Mouse (Mus musculus) lung, adult 10 weeks (tissue): ENCODE results near the gene Olfr845. TPM values are rescaled to one million over a fixed set of nuclear protein-coding genes. Genes with fewer than 3 reads are reported as not detected.

Source experiments
- polyA plus RNA-seq: library from polyadenylated mRNA; stranded (reverse); fragments of 350-450 nt; fragmentation: Illumina TruSeq; extraction: RNeasy Lipid Tissue Mini Kit (QIAGEN cat#74804); gene quantifications from one replicate; pipeline ENCODE4 v1.2.3, GENCODE M21; 2014; ENCODE audit warnings: low read depth, low replicate concordance; ENCODE audit not compliant: insufficient read depth

Gene Olfr845
- not detected for polyA plus RNA-seq

DNA sequence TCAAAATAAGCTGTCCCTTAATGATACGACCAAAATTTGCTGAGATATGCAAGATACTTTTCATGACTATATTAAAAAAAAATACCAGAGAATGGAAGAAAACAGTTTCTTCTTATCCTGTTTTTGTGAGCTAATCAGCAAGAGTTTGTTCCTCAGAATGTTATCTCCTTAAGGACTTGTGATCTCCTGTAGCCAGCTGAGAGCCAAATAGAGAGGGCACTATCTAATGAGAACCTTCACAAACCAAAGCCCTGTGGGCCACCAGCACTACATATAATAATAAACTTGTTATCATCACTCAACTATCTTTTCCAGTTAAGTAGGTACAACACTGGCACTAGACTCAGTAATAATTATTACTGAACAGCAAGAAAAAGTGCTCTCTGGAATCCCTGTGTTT lies at the start of gene Olfr845:
Olfr845 (plus strand) TSS at position 301 of the 400 bp plus-strand sequence.

GRCm38 (mm10) chr9:19316047-19316446 lies 20.2 kb upstream of the Olfr845 start, which contains the start of gene Olfr844:
TSS of gene Olfr844 (plus strand) at chr9:19316347.

DNA sequence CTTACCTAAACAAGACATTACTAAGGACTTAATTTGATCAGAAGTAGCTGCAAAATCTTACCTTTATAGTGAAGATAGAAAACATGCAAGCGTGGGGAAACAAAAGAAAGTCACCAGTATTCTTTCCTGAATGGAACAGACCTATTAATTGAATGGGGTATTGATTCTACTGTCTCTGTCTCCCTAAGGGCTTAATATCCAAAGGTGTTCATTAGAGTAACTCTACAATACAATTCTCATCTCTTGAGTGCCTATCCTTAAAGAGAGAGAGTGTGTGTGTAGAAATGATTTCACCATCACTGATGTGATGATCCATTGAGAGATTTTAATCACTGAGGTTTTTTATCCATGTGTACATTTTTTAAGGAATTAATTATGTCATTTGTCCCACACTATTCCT lies 27.6 kb downstream of the Olfr845 start, which contains the start of gene Olfr846:
Olfr846 (minus strand) TSS at position 101 of the 400 bp plus-strand sequence.

DNA sequence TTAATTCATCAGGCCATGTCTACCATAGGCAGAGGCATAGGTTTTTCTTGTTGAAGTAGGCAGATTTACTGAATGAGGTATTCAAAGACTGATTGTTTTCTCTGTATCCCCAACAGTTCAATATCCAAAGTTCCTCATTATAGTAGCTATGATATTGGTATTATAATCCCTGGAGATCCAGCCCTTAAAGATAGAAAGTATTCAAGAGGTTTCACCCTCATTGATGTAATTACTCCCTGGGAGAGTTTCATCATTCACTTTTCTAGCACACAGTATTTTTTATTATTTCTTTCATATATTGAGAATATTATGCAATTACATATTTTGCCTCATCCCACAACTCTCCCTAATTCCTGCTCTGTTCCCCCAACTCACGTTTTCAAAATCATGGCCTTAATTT lies 42.3 kb downstream of the Olfr845 start, which contains the start of gene Olfr847:
Olfr847 (minus strand) TSS at position 101 of the 400 bp plus-strand sequence.

Other genes with a start within 250 kb of the Olfr845 start
- not detected for gene Olfr836, start 216.1 kb upstream of the Olfr845 start, polyA plus RNA-seq
- not detected for gene Olfr837, start 200.1 kb upstream of the Olfr845 start, polyA plus RNA-seq
- gene Olfr839-ps1, start 159.1 kb upstream of the Olfr845 start, polyA plus RNA-seq: not detected
- not detected for gene Olfr843, start 84.5 kb upstream of the Olfr845 start, polyA plus RNA-seq
- not detected for gene Olfr844, start 20.1 kb upstream of the Olfr845 start, polyA plus RNA-seq
- not detected for gene Olfr846, start 27.5 kb downstream of the Olfr845 start, polyA plus RNA-seq
- gene Olfr847, start 42.2 kb downstream of the Olfr845 start, polyA plus RNA-seq: not detected
- not detected for gene Olfr849, start 103.8 kb downstream of the Olfr845 start, polyA plus RNA-seq
- gene Olfr850, start 141.8 kb downstream of the Olfr845 start, polyA plus RNA-seq: not detected
- gene Olfr851, start 156.8 kb downstream of the Olfr845 start, polyA plus RNA-seq: not detected
- not detected for gene Olfr853, start 204.6 kb downstream of the Olfr845 start, polyA plus RNA-seq
- gene Olfr854, start 230.9 kb downstream of the Olfr845 start, polyA plus RNA-seq: not detected
- gene Olfr855, start 246.2 kb downstream of the Olfr845 start, polyA plus RNA-seq: not detected